Mouse (Mus musculus): Measurements from ENCODE around the gene Nepro. TPM values are rescaled to one million over a fixed set of nuclear protein-coding genes. Genes with fewer than 3 reads are reported as not detected.

Gene Nepro
- total RNA-seq, 2 experiments from 2014 or later = 11.0 to 12.6 TPM

DNA sequence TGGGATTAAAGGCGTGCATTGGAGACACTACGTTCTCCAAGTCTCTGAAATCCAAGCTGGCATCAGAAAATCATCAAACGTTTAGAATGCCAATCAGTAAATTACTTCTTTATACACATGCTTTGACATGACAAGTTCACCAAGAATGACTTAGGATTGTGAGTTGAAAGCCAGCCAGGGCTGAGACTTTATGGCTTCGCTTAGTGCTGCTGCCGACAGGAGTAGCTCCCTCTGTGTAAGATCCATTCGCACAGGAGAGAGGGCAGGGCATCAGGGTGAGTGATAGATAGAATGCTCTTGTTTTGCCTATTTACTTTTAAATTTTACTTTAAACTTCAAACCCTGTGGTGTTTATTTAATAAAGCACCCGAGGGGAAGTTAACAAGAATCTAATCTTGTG is 43.4 kb downstream of the Nepro start:
- no peak for DNase-seq

DNA sequence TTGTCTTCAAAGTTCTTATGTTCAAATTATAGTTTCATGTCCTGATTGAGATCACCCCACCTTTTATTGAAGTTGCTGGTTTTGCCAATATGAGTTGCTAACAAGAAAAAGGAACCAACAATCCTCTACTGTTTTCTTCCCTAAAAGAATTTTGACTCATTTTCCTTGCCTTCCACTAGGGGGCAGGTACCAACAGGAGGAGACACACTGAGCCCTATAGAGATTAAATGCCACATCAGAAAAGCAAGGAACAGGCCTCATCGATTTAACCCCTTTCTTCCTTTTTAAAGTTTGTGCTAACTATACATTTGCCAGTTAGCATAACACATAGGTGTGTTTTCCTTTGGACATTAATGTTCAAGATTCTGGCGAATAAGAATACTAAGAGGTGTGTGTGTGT is 43.9 kb downstream of the Nepro start:
- DNase-seq = peak in 1 of 2 experiments; percentile 16

DNA sequence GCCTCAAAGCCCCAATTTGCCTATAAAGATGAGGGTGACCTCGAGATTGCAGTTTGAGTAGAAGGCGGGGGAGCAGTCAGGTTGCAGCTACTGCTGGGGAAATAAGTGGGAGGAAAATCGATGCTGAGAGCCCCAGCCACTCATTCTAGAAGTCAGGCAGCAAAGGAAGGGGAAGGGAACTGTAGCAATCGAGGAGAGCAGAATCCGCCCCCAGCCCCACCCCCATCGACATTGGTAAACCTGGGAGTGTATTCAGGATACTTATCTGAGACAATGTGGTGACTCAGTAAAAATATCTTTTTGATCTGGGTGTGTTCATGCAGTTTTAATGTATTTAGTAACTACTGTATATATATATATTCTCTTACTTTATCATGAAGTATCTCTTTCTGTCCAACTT is 48.5 kb downstream of the Nepro start:
- no peak for DNase-seq

DNA sequence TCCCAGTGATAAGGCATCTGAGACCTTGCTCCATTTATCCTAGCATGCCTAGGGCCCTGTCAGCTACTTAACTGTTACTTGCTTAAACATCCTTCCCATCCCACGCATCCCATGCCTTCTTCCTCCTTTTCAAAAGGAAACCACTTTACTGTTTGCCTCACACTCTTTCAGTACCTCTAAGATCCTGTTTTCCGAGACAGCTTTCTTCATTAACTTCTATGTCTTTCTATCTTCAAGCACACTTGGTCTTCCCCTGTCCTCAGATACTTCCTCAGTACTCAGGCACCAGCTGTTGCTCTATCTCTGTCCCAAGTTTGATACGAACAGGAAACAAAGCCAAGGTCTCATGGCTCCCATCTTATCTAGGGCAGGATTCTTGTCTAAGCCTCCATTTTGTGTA is 49.6 kb downstream of the Nepro start:
- DNase-seq = no peak

DNA sequence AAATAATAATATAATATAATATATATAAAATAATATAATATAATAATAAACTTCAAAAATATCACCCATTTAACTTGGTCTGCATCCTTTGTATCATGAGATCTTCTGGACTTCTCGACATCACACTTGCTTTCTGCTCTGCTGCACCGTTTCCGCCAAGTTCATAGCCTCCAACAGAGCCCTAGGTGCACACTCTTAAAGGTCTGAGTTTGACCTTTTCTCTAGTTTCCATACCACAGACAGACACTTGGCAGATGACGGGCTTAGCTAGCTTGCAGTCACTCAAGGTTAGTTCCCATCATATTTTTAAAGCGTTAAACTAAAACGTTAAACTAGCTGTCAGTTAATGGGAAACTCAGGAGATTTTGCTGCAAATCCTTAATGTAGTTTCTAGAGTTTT is 50.1 kb downstream of the Nepro start:
- DNase-seq = no peak

DNA sequence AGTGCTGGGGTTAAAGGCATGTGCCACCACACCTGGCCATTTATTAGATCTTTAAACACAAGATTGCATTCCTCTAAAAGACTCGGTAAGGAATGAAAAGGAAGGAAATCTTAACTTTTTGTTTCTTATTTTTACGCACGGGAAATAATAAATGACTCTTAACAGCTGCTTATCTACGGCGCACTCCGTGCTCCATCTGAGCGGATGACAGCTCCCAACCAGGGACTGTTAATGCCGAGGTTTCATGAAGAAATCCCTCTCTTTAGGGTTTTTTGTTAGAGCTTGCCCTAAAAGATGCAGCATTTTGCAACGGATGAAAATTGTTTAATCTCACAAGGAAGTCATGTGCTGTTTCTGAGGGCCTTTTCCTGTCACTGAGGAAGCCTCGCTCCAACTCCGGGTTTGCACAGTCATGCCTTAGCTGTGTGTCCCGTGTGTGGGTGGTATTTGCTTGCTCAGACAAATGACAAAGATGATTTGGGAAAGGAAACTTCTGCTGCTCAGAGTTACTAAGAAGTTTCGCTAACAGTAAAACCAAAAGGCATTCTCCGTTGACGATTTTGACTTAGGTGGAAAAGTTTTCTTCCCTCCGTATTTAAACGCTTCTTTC is 54.5 kb downstream of the Nepro start:
- peak in 1 of 2 experiments; percentile 20 for DNase-seq

DNA sequence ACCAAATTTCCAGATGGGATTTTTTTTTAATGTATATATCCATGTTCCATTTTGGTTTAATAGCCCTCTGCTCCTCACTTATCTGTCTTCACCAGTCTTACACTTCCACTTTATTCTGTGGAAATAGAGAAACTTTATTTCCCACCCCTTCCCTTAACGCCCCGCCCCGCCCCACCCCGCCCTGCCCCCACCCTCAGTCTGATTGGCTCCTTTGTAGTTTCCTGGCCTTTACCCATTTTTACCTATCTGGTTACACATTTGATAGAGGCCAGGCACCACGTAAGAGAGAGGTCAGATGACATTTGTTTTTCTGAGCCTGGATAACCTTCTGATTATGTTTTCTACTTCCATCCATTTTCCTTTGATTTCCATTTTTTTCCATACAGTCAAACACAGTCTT is 55.4 kb downstream of the Nepro start:
- no peak for DNase-seq

DNA sequence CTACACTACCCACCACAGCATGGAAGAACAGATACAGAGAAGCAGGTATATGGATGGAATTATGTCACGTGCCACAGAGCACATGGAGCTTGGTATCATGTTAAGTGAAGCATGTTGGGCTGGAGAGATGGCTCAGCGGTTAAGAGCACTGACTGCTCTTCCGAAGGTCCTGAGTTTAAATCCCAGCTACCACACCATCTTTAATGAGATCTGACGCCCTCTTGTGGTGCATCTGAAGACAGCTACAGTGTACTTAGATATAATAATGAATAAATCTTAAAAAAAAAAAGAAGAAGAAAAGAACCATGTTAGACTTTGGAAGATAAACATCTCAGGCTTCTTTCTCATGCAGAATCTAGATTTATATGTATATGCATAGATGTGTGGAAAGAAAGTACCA is 56.6 kb downstream of the Nepro start:
- no peak for DNase-seq

Other genes with a start within 250 kb of the Nepro start
- 10 to 100 TPM; 42.4 to 82.2 TPM for gene Boc, start 165.4 kb upstream of the Nepro start, total RNA-seq (2021)
- gene Gtpbp8, start 22.1 kb downstream of the Nepro start, total RNA-seq (2021) = 10 to 100 TPM; 18.2 to 19.1 TPM
- under 1 TPM; 0.36 to 0.50 TPM for gene Cd200r1, start 41.4 kb downstream of the Nepro start, total RNA-seq (2021)
- not detected for gene Cd200r4, start 87.4 kb downstream of the Nepro start, total RNA-seq (2021)
- gene Cd200r2, start 142.8 kb downstream of the Nepro start, total RNA-seq (2021) = not detected
- not detected for gene Cd200r3, start 219.4 kb downstream of the Nepro start, total RNA-seq (2021)